Mouse (Mus musculus): ENCODE results near the gene Pkd1l2. TPM values are rescaled to one million over a fixed set of nuclear protein-coding genes. Genes with fewer than 3 reads are reported as not detected.

The Pkd1l2 gene
- total and polyA plus RNA-seq, 2 experiments from 2014 or later, result 0.05 to 2.0 TPM

GRCm38 (mm10) chr8:117043584-117043983 is 38.7 kb downstream of the Pkd1l2 start:
- no peaks in the 10 kb centered on the region for H3K27me3 ChIP-seq (ENCODE audit: insufficient read depth, low read length)
- no peak overlapping the region for H3K9ac ChIP-seq (replicated peaks; ENCODE audit: low read length)
- no peak overlapping the region for H3K4me3 ChIP-seq (ENCODE audit: low read length)
- no peak for TF ChIP-seq CTCF (IDR thresholded peaks at IDR 0.05; ENCODE audit: low read depth)
- 90% methylated on average over 3 of the region's 3 CpGs for WGBS
- no peak for ATAC-seq
- peaks cover 12% of the 10 kb centered on the region; the same call in 1 of the 2 replicates for H3K4me1 ChIP-seq (ENCODE audit: insufficient read depth, low read length)
- no peak overlapping the region for H3K27ac ChIP-seq
- H3K4me2 ChIP-seq (ENCODE audit: low read depth, low read length), result no peak overlapping the region
- no peaks in the 10 kb centered on the region for H3K9me3 ChIP-seq (ENCODE audit: low read length)
- no peak for DNase-seq (ENCODE audit: low spot score)
- no peaks in the 10 kb centered on the region for H3K36me3 ChIP-seq (ENCODE audit: insufficient read depth, low read length)

DNA sequence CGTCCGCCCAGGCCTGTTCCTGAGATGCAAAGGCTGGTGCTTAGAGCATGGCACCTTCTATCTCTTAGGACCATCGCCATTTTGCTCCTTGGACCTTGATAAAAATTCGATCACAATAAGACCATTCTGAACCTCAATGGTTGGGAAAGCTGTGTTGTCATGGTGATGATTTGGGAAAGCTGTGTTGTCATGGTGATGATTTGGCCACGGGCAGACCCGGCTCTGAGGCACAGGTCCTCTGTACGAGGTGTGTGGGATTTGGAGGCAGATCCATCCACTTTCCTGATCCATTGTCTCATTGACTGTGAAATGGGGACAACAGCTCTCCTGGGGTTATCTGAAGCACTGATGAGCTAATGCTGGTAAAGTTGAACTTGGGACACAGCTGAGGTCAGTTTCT is 42.4 kb downstream of the Pkd1l2 start:
- Histone ChIP-seq H3K9me3 (ENCODE audit: low read length) (no peaks in the 10 kb centered on the region), H3K4me2 (ENCODE audit: low read depth, low read length) (no peak overlapping the region), H3K9ac (replicated peaks; ENCODE audit: low read length) (no peak overlapping the region), H3K27ac (peak overlapping the region; percentile 54; the same call in 1 of the 2 replicates), H3K4me1 (ENCODE audit: insufficient read depth, low read length) (peaks cover 12% of the 10 kb centered on the region; the same call in 1 of the 2 replicates), H3K27me3 (ENCODE audit: insufficient read depth, low read length) (no peaks in the 10 kb centered on the region), H3K4me3 (ENCODE audit: low read length) (no peak overlapping the region), H3K36me3 (ENCODE audit: insufficient read depth, low read length) (no peaks in the 10 kb centered on the region)
- ATAC-seq (peak; percentile 70; the same call in 1 of the 2 replicates), DNase-seq (ENCODE audit: low spot score) (peak; percentile 60)
- TF ChIP-seq CTCF (IDR thresholded peaks at IDR 0.05; ENCODE audit: low read depth), result no peak
- 29% methylated on average over 7 of the region's 7 CpGs for WGBS

GRCm38 (mm10) chr8:117037374-117037935 is 44.8 kb downstream of the Pkd1l2 start:
- Histone ChIP-seq H3K4me1 (ENCODE audit: insufficient read depth, low read length) (peaks cover 12% of the 10 kb centered on the region; the same call in 1 of the 2 replicates), H3K36me3 (ENCODE audit: insufficient read depth, low read length) (no peaks in the 10 kb centered on the region), H3K4me3 (ENCODE audit: low read length) (no peak overlapping the region), H3K4me2 (ENCODE audit: low read depth, low read length) (no peak overlapping the region), H3K9me3 (ENCODE audit: low read length) (no peaks in the 10 kb centered on the region), H3K27ac (no peak overlapping the region), H3K9ac (replicated peaks; ENCODE audit: low read length) (no peak overlapping the region), H3K27me3 (ENCODE audit: insufficient read depth, low read length) (no peaks in the 10 kb centered on the region)
- DNase-seq (ENCODE audit: low spot score) (no peak), ATAC-seq (no peak)
- TF ChIP-seq CTCF (IDR thresholded peaks at IDR 0.05; ENCODE audit: low read depth), result no peak
- WGBS, result 84% methylated on average over 7 of the region's 7 CpGs

DNA sequence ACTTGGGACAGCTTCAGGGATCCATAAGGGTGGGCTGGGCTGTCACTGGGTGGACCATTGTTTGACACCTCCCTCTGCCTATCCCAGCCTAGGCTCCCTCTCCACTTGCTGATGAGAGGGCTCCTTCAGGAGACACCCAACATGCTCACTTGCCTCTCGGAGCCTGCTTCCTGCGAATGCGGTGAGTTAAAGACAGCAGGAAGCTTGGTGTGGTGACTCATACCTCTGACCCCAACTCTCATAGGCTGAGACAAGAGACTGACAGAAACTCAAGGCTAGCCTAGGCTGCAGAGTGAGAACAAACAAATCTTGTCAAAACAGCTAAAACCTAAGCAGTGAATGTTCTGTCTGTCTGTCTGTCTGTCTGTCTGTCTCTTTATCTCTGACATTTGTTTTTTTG is 48.9 kb downstream of the Pkd1l2 start:
- Histone ChIP-seq H3K9me3 (ENCODE audit: low read length) (no peaks in the 10 kb centered on the region), H3K4me3 (ENCODE audit: low read length) (no peak overlapping the region), H3K36me3 (ENCODE audit: insufficient read depth, low read length) (no peaks in the 10 kb centered on the region), H3K9ac (replicated peaks; ENCODE audit: low read length) (no peak overlapping the region), H3K27me3 (ENCODE audit: insufficient read depth, low read length) (no peaks in the 10 kb centered on the region), H3K4me1 (ENCODE audit: insufficient read depth, low read length) (no peaks in the 10 kb centered on the region), H3K4me2 (ENCODE audit: low read depth, low read length) (no peak overlapping the region), H3K27ac (no peak overlapping the region)
- DNase-seq (ENCODE audit: low spot score), result no peak
- no peak for ATAC-seq
- WGBS, result 82% methylated on average over 3 of the region's 3 CpGs
- TF ChIP-seq CTCF (IDR thresholded peaks at IDR 0.05; ENCODE audit: low read depth), result no peak

DNA sequence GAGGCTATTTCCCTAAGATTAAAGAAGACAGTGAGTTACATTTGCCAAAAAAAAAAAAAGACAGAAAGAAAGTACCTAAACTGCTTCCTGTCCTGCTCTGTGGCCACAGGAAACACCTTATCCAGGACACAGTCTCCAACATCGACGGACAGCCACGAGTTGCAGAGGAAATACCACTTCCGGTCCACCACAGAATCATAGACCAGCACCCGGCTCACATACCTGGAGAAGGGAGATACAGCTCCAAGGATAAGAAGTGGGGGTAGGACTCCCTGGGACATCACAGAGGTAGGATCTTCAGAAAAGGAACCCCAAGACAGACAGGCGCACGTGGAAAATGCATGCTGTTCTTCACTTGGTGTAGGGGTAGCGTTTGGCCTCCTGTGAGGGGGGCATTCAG is 49.6 kb downstream of the Pkd1l2 start:
- TF ChIP-seq CTCF (IDR thresholded peaks at IDR 0.05; ENCODE audit: low read depth), result no peak
- Histone ChIP-seq H3K4me1 (ENCODE audit: insufficient read depth, low read length) (no peaks in the 10 kb centered on the region), H3K27me3 (ENCODE audit: insufficient read depth, low read length) (no peaks in the 10 kb centered on the region), H3K4me3 (ENCODE audit: low read length) (no peak overlapping the region), H3K4me2 (ENCODE audit: low read depth, low read length) (no peak overlapping the region), H3K9me3 (ENCODE audit: low read length) (no peaks in the 10 kb centered on the region), H3K27ac (no peak overlapping the region), H3K36me3 (ENCODE audit: insufficient read depth, low read length) (no peaks in the 10 kb centered on the region), H3K9ac (replicated peaks; ENCODE audit: low read length) (no peak overlapping the region)
- DNase-seq (ENCODE audit: low spot score) (no peak), ATAC-seq (no peak)
- WGBS, result 85% methylated on average over 8 of the region's 8 CpGs

DNA sequence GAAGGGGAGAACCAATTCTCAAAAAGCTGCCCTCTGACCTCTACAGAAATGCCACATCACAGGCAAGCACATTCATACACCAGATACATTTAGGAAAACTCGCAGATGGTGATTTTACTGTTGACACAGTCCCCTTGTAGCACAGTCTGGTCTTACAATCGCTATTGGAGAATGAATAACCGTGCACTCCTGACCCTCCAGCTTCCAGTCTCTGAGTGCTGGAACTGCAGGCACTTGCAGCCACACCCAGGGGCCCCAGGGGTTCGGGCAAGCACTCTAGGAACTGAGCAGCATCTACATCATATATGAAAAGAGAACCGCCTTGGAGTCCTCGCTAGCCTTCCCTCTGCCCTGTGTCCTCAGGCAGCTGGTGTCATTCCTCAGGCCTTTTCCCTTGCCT is 50.8 kb downstream of the Pkd1l2 start:
- no peak for TF ChIP-seq CTCF (IDR thresholded peaks at IDR 0.05; ENCODE audit: low read depth)
- Histone ChIP-seq H3K36me3 (ENCODE audit: insufficient read depth, low read length) (no peaks in the 10 kb centered on the region), H3K4me3 (ENCODE audit: low read length) (no peak overlapping the region), H3K9me3 (ENCODE audit: low read length) (no peaks in the 10 kb centered on the region), H3K27me3 (ENCODE audit: insufficient read depth, low read length) (no peaks in the 10 kb centered on the region), H3K9ac (replicated peaks; ENCODE audit: low read length) (no peak overlapping the region), H3K27ac (no peak overlapping the region), H3K4me2 (ENCODE audit: low read depth, low read length) (no peak overlapping the region), H3K4me1 (ENCODE audit: insufficient read depth, low read length) (no peaks in the 10 kb centered on the region)
- 65% methylated on average over 6 of the region's 6 CpGs for WGBS
- ATAC-seq, result no peak
- DNase-seq (ENCODE audit: low spot score), result no peak

DNA sequence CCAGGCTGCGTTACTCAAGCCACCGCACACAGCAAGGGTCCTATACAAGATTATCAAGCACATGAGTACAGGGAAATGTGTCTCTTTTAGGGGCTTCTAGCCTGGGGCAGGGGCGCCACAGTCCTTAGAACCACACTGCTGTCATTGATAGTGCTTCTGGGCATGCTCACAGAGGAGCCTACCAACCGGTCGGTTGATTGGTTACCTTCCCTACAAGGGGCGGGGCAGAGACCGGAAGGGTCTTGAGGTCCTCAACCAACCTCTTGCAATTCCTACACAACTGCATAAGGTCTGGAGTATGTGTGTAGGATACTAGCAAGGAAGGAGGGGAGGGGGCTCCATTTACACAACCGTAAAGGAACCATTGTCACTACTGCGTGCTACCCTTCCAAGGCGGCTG is 53.6 kb downstream of the Pkd1l2 start:
- H3K4me1 ChIP-seq (ENCODE audit: insufficient read depth, low read length), result no peaks in the 10 kb centered on the region
- TF ChIP-seq CTCF (IDR thresholded peaks at IDR 0.05; ENCODE audit: low read depth), result no peak
- ATAC-seq, result no peak
- 91% methylated on average over 10 of the region's 10 CpGs for WGBS
- H3K27ac ChIP-seq, result no peak overlapping the region
- no peak overlapping the region for H3K4me3 ChIP-seq (ENCODE audit: low read length)
- no peaks in the 10 kb centered on the region for H3K9me3 ChIP-seq (ENCODE audit: low read length)
- no peak for DNase-seq (ENCODE audit: low spot score)
- H3K9ac ChIP-seq (replicated peaks; ENCODE audit: low read length), result no peak overlapping the region
- H3K36me3 ChIP-seq (ENCODE audit: insufficient read depth, low read length), result no peaks in the 10 kb centered on the region
- no peak overlapping the region for H3K4me2 ChIP-seq (ENCODE audit: low read depth, low read length)
- no peaks in the 10 kb centered on the region for H3K27me3 ChIP-seq (ENCODE audit: insufficient read depth, low read length)
